Mouse (Mus musculus): ENCODE results near the gene 9530077C05Rik. TPM values are rescaled to one million over a fixed set of nuclear protein-coding genes. Genes with fewer than 3 reads are reported as not detected.
"Not testable (repeated sequence)": the region's sequence is repeated elsewhere in the genome, so short reads cannot be mapped to it uniquely, and the experiment has no call there.

The 9530077C05Rik gene
- polyA plus RNA-seq, 1 experiment from 2014 or later, result 3.1 TPM

- ATAC-seq (ENCODE audit: insufficient number of reproducible peaks, insufficient read depth, low FRiP score, low TSS enrichment, low read depth), result no peak
- no peak overlapping the region for H3K4me2 ChIP-seq
- 68% methylated on average over 1 of the region's 1 CpGs for WGBS
- H3K27me3 ChIP-seq, result no peaks in the 10 kb centered on the region
- H3K36me3 ChIP-seq, result 0 out of 2 replicates have a peak, but pooled peaks cover 5% of the 10 kb centered on the region
- no peak overlapping the region for H3K27ac ChIP-seq
- H3K4me3 ChIP-seq, result no peak overlapping the region
- H3K4me1 ChIP-seq, result no peaks in the 10 kb centered on the region
- no peak overlapping the region for H3K9ac ChIP-seq
- no peaks in the 10 kb centered on the region for H3K9me3 ChIP-seq
Measured at GRCm38 (mm10) chr9:22438826-22439225, 27.5 kb downstream of the 9530077C05Rik start.

DNA sequence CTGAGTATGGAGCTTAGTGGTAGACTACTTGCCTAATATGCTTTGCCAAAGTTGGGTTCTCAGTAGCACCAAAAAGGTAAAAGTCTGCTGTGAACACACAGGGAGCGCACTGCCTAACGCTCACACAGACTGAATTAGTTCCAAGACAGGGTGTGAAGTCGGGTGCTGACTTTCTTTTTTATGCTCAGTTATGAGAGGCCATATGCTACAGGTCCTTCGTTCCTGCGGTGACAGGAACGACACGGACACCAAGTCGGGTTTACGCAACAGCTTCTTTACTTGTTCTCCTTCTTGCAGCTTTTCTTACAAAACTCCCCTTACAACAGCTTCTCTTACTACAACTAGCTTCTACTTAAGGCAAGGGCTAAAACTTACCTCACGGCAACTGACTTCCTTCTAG, 31.8 kb downstream of the 9530077C05Rik start:
- H3K4me2 ChIP-seq, result no peak overlapping the region
- no peaks in the 10 kb centered on the region for H3K4me1 ChIP-seq
- no peak overlapping the region for H3K9ac ChIP-seq
- no peaks in the 10 kb centered on the region for H3K9me3 ChIP-seq
- 91% methylated on average over 10 of the region's 10 CpGs for WGBS
- ATAC-seq (ENCODE audit: insufficient number of reproducible peaks, insufficient read depth, low FRiP score, low TSS enrichment, low read depth), result no peak
- H3K27me3 ChIP-seq, result no peaks in the 10 kb centered on the region
- H3K36me3 ChIP-seq, result peaks cover 28% of the 10 kb centered on the region
- H3K4me3 ChIP-seq, result no peak overlapping the region
- H3K27ac ChIP-seq, result no peak overlapping the region

DNA sequence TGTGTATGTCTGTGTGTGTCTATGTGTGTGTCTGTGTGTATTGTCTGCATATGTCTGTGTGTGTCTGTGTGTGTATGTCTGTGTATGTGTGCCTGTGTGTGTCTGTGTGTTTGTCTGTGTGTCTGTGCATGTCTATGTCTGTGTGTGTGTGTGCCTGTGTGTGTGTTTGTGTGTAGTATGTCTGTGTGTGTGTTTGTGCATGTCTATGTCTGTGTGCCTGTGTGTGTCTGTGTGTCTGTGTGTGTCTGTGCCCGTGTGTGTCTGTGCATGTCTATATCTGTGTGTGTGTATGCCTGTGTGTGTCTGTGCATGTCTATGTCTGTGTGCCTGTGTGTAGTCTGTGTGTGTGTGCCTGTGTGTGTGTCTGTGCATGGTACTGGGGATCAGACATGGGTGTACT, 33.8 kb downstream of the 9530077C05Rik start:
- no peaks in the 10 kb centered on the region for H3K9me3 ChIP-seq
- no peak overlapping the region for H3K27ac ChIP-seq
- no peak overlapping the region for H3K4me2 ChIP-seq
- ATAC-seq (ENCODE audit: insufficient number of reproducible peaks, insufficient read depth, low FRiP score, low TSS enrichment, low read depth), result no peak
- no peaks in the 10 kb centered on the region for H3K27me3 ChIP-seq
- no peak overlapping the region for H3K9ac ChIP-seq
- H3K36me3 ChIP-seq, result peaks cover 48% of the 10 kb centered on the region
- 87% methylated on average over 1 of the region's 1 CpGs for WGBS
- H3K4me1 ChIP-seq, result no peaks in the 10 kb centered on the region
- H3K4me3 ChIP-seq, result no peak overlapping the region

DNA sequence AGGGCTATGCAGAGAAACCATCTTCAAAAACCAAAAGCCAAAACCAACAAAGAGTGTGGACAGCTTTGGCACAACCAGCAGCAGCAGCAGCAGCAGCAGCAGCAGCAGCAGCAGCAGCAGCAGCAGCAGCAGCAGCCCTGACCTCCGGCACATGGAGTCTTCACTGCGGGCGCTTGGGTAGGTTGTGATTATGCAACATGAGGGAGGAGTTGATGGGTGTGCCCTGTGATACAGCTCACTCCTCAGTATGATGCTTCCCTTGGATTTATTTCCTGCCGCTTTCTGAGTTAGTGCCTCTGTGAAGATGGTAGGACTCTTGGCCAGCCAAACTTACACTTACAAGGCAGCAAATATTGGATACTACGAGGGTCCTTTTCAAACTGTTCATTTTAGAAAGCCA, 35.9 kb downstream of the 9530077C05Rik start:
- 92% methylated on average over 5 of the region's 5 CpGs for WGBS
- peaks cover 66% of the 10 kb centered on the region for H3K36me3 ChIP-seq
- no peak for ATAC-seq (ENCODE audit: insufficient number of reproducible peaks, insufficient read depth, low FRiP score, low TSS enrichment, low read depth)

GRCm38 (mm10) chr9:22448420-22448819, 37.1 kb downstream of the 9530077C05Rik start:
- no peak overlapping the region for H3K9ac ChIP-seq
- no peaks in the 10 kb centered on the region for H3K27me3 ChIP-seq
- no peaks in the 10 kb centered on the region for H3K4me1 ChIP-seq
- no peak overlapping the region for H3K4me2 ChIP-seq
- no peak for ATAC-seq (ENCODE audit: insufficient number of reproducible peaks, insufficient read depth, low FRiP score, low TSS enrichment, low read depth)
- peaks cover 76% of the 10 kb centered on the region for H3K36me3 ChIP-seq
- H3K27ac ChIP-seq, result no peak overlapping the region
- 86% methylated on average over 13 of the region's 13 CpGs for WGBS
- H3K9me3 ChIP-seq, result no peaks in the 10 kb centered on the region
- H3K4me3 ChIP-seq, result no peak overlapping the region

More for the DNA sequence above, 35.9 kb downstream of the 9530077C05Rik start:
- no peak overlapping the region for H3K4me3 ChIP-seq
- H3K27me3 ChIP-seq, result no peaks in the 10 kb centered on the region
- no peak overlapping the region for H3K27ac ChIP-seq
- H3K9me3 ChIP-seq, result no peaks in the 10 kb centered on the region
- no peak overlapping the region for H3K9ac ChIP-seq
- no peak overlapping the region for H3K4me2 ChIP-seq
- H3K4me1 ChIP-seq, result no peaks in the 10 kb centered on the region

DNA sequence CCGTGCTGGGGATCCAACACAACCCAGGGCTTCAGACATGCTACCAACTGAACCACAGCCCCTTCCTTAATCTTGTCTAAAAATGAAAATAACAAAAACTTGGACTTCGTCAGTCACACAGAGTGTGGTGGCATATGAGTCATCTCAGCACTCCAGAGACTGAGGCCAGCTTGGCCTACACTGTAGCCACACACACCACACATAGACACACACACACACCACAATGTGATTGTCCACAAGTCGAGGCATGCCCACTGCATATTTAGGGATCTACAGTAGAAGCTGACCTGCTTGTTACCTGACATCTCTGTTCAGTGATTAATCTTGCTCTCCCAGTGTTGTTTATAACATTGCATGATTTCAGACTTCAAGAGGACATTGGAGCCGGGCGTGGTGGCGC, 37.9 kb downstream of the 9530077C05Rik start:
- H3K9ac ChIP-seq, result no peak overlapping the region
- H3K27ac ChIP-seq, result no peak overlapping the region
- 89% methylated on average over 6 of the region's 6 CpGs for WGBS
- no peaks in the 10 kb centered on the region for H3K27me3 ChIP-seq
- H3K4me3 ChIP-seq, result no peak overlapping the region
- H3K4me1 ChIP-seq, result no peaks in the 10 kb centered on the region
- ATAC-seq (ENCODE audit: insufficient number of reproducible peaks, insufficient read depth, low FRiP score, low TSS enrichment, low read depth), result no peak
- H3K4me2 ChIP-seq, result no peak overlapping the region
- H3K9me3 ChIP-seq, result no peaks in the 10 kb centered on the region
- H3K36me3 ChIP-seq, result peaks cover 84% of the 10 kb centered on the region

DNA sequence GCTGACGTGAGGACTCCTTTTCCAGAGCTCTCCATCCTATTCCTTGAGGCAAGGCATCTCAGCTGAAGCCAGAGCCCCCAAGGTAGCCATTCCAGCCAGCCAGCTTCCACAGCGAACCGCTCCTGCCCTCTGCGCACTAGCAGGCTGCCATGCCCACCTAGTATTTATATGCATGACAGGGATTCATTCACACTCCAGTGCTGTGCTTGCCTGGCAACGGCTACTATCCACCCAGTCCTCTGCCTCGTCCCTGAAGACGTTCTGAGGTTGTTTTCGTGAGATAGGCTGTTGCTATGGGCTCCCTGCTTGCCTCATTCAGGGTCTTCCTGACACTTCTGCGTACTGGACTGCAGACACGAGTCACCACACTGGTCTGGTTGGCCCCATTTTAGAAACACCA, 41.4 kb downstream of the 9530077C05Rik start:
- Histone ChIP-seq H3K4me2 (no peak overlapping the region), H3K27me3 (no peaks in the 10 kb centered on the region), H3K9ac (no peak overlapping the region), H3K4me1 (no peaks in the 10 kb centered on the region), H3K36me3 (peaks cover 99% of the 10 kb centered on the region), H3K4me3 (no peak overlapping the region), H3K27ac (no peak overlapping the region), H3K9me3 (no peaks in the 10 kb centered on the region)
- no peak for ATAC-seq (ENCODE audit: insufficient number of reproducible peaks, insufficient read depth, low FRiP score, low TSS enrichment, low read depth)
- 86% methylated on average over 10 of the region's 10 CpGs for WGBS

GRCm38 (mm10) chr9:22453501-22453924, 42.2 kb downstream of the 9530077C05Rik start:
- no peak overlapping the region for H3K27ac ChIP-seq
- no peak overlapping the region for H3K4me3 ChIP-seq
- H3K9ac ChIP-seq, result no peak overlapping the region
- whole genome bisulfite sequencing, result 89% methylated on average over 10 of the region's 10 CpGs
- H3K9me3 ChIP-seq, result no peaks in the 10 kb centered on the region
- peaks cover 96% of the 10 kb centered on the region for H3K36me3 ChIP-seq
- ATAC-seq (ENCODE audit: insufficient number of reproducible peaks, insufficient read depth, low FRiP score, low TSS enrichment, low read depth), result no peak
- H3K27me3 ChIP-seq, result no peaks in the 10 kb centered on the region
- H3K4me2 ChIP-seq, result no peak overlapping the region
- H3K4me1 ChIP-seq, result no peaks in the 10 kb centered on the region

DNA sequence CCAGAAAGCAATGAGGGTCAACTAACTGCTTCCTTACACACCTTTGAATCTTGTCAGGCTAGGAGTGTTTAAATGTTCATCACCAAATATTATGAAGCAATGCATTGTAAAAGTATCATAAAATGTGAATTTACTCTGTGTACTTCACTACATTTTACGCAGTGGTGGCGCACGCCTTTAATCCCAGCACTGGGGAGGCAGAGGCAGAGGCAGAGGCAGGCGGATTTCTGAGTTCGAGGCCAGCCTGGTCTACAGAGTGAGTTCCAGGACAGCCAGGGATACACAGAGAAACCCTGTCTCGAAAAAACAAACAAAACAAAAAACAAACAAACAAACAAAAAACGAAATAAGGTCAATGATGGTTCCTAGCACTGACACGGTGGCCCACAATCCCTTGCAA, 42.7 kb downstream of the 9530077C05Rik start, which contains the start of gene Gm17545:
Gm17545 (plus strand) TSS at position 301 of the 400 bp plus-strand sequence.
- not testable (repeated sequence) for H3K4me1 ChIP-seq; H3K4me3 ChIP-seq; ATAC-seq (ENCODE audit: insufficient number of reproducible peaks, insufficient read depth, low FRiP score, low TSS enrichment, low read depth); H3K27me3 ChIP-seq; H3K4me2 ChIP-seq; H3K9ac ChIP-seq; H3K27ac ChIP-seq; H3K9me3 ChIP-seq
- peaks cover 91% of the 10 kb centered on the region for H3K36me3 ChIP-seq
- 91% methylated on average over 8 of the region's 8 CpGs for WGBS

DNA sequence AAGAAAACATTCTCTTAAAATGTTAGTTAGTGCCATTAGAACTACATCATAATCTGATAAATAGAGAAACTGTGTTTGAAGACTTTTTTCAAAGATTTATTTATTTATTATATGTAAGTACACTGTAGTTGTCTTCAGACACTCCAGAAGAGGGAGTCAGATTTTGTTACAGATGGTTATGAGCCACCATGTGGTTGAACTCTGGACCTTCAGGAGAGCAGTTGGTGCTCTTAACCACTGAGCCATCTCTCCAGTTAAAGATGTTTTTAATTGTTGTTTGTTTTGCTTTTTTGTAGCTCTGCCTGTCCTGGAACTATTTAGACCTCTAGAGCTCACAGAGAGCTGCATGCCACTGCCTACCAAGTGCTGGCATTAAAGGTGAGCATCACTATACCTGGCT, 43.7 kb downstream of the 9530077C05Rik start:
- no peaks in the 10 kb centered on the region for H3K27me3 ChIP-seq
- no peak for ATAC-seq (ENCODE audit: insufficient number of reproducible peaks, insufficient read depth, low FRiP score, low TSS enrichment, low read depth)
- no peaks in the 10 kb centered on the region for H3K4me1 ChIP-seq
- H3K4me2 ChIP-seq, result no peak overlapping the region
- no peak overlapping the region for H3K27ac ChIP-seq
- no peak overlapping the region for H3K4me3 ChIP-seq
- no peaks in the 10 kb centered on the region for H3K9me3 ChIP-seq
- H3K36me3 ChIP-seq, result peaks cover 80% of the 10 kb centered on the region
- H3K9ac ChIP-seq, result no peak overlapping the region

- ATAC-seq (ENCODE audit: insufficient number of reproducible peaks, insufficient read depth, low FRiP score, low TSS enrichment, low read depth), result no peak
- no peak overlapping the region for H3K4me3 ChIP-seq
- H3K9ac ChIP-seq, result no peak overlapping the region
- H3K4me1 ChIP-seq, result no peaks in the 10 kb centered on the region
- H3K27ac ChIP-seq, result no peak overlapping the region
- H3K9me3 ChIP-seq, result no peaks in the 10 kb centered on the region
- 85% methylated on average over 11 of the region's 11 CpGs for WGBS
- peaks cover 65% of the 10 kb centered on the region for H3K36me3 ChIP-seq
- H3K4me2 ChIP-seq, result no peak overlapping the region
- no peaks in the 10 kb centered on the region for H3K27me3 ChIP-seq
Measured at GRCm38 (mm10) chr9:22457142-22457835, 46.0 kb downstream of the 9530077C05Rik start.

- peaks cover 35% of the 10 kb centered on the region for H3K36me3 ChIP-seq
- no peak overlapping the region for H3K9ac ChIP-seq
- H3K9me3 ChIP-seq, result no peaks in the 10 kb centered on the region
- 96% methylated on average over 3 of the region's 3 CpGs for WGBS
- no peak overlapping the region for H3K4me3 ChIP-seq
- H3K4me2 ChIP-seq, result no peak overlapping the region
- H3K27me3 ChIP-seq, result no peaks in the 10 kb centered on the region
- no peak for ATAC-seq (ENCODE audit: insufficient number of reproducible peaks, insufficient read depth, low FRiP score, low TSS enrichment, low read depth)
- no peak overlapping the region for H3K27ac ChIP-seq
- H3K4me1 ChIP-seq, result no peaks in the 10 kb centered on the region
Measured at GRCm38 (mm10) chr9:22461946-22462345, 50.6 kb downstream of the 9530077C05Rik start.

All from embryonic facial prominence, embryonic 13.5 days (tissue).